Mouse (Mus musculus) hindbrain, embryonic 14.5 days (tissue): ENCODE results near the gene Rell1. TPM values are rescaled to one million over a fixed set of nuclear protein-coding genes. Genes with fewer than 3 reads are reported as not detected.

ENCODE experiments used
- polyA plus RNA-seq: library from polyadenylated mRNA; unstranded; fragments of >200 nt; fragmentation: Nextera tagmentation; extraction: Ambion mirVana; gene quantifications from 2 replicates; pipeline ENCODE4 v1.2.1, GENCODE M21; 2014

Gene Rell1
- polyA plus RNA-seq, 1 experiment from 2014 or later, result 4.9 TPM

Other genes with a start within 250 kb of the Rell1 start
- 2.5 and 3.3 TPM in 2 replicates for gene 0610040J01Rik, start 156.5 kb downstream of the Rell1 start, polyA plus RNA-seq
- 19.2 and 21.6 TPM in 2 replicates for gene Pgm2, start 124.1 kb upstream of the Rell1 start, polyA plus RNA-seq
- 15.4 and 15.5 TPM in 2 replicates for gene Tbc1d1, start 187.4 kb upstream of the Rell1 start, polyA plus RNA-seq